Mouse (Mus musculus): ENCODE data around the gene Pbx1. TPM values are rescaled to one million over a fixed set of nuclear protein-coding genes. Genes with fewer than 3 reads are reported as not detected.

Gene Pbx1
- polyA plus RNA-seq, 1 experiment from 2014 or later: 43.7 TPM

- no peak overlapping the region for H3K27ac ChIP-seq (replicated peaks; ENCODE audit: low read depth, low read length)
- peaks cover 31% of the 10 kb centered on the region for H3K4me1 ChIP-seq (ENCODE audit: control insufficient read depth, insufficient read depth, low read length)
- WGBS: 73% methylated on average over 7 of the region's 7 CpGs
- no peak overlapping the region for H3K9ac ChIP-seq (ENCODE audit: low read length)
- ATAC-seq (ENCODE audit: insufficient number of reproducible peaks, low FRiP score, low TSS enrichment, low read depth) (no peak), DNase-seq (ENCODE audit: low spot score) (no peak)
- H3K27me3 ChIP-seq (ENCODE audit: control insufficient read depth, insufficient read depth, low read length): no peaks in the 10 kb centered on the region
- H3K4me2 ChIP-seq (ENCODE audit: low read depth, severe bottlenecking): no peak overlapping the region
- H3K4me3 ChIP-seq (ENCODE audit: low read depth, low read length): no peak overlapping the region
- H3K9me3 ChIP-seq (ENCODE audit: control insufficient read depth, low read length): no peaks in the 10 kb centered on the region
- H3K36me3 ChIP-seq (ENCODE audit: control insufficient read depth, insufficient read depth, low read length): no peaks in the 10 kb centered on the region
These were observed 189.0 kb downstream of the Pbx1 start for GRCm38 (mm10) chr1:168243068-168243467.

- Histone ChIP-seq H3K9me3 (ENCODE audit: control insufficient read depth, low read length) (no peaks in the 10 kb centered on the region), H3K27me3 (ENCODE audit: control insufficient read depth, insufficient read depth, low read length) (no peaks in the 10 kb centered on the region), H3K27ac (replicated peaks; ENCODE audit: low read depth, low read length) (no peak overlapping the region), H3K4me1 (ENCODE audit: control insufficient read depth, insufficient read depth, low read length) (peaks cover 20% of the 10 kb centered on the region), H3K4me3 (ENCODE audit: low read depth, low read length) (no peak overlapping the region), H3K36me3 (ENCODE audit: control insufficient read depth, insufficient read depth, low read length) (no peaks in the 10 kb centered on the region), H3K9ac (ENCODE audit: low read length) (no peak overlapping the region), H3K4me2 (ENCODE audit: low read depth, severe bottlenecking) (no peak overlapping the region)
- 33% methylated on average over 7 of the region's 7 CpGs for WGBS
- ATAC-seq (ENCODE audit: insufficient number of reproducible peaks, low FRiP score, low TSS enrichment, low read depth) (no peak), DNase-seq (ENCODE audit: low spot score) (no peak)
These were observed 190.8 kb downstream of the Pbx1 start for GRCm38 (mm10) chr1:168241316-168241715.

GRCm38 (mm10) chr1:168240846-168241245 lies 191.2 kb downstream of the Pbx1 start:
- H3K27me3 ChIP-seq (ENCODE audit: control insufficient read depth, insufficient read depth, low read length): no peaks in the 10 kb centered on the region
- no peaks in the 10 kb centered on the region for H3K9me3 ChIP-seq (ENCODE audit: control insufficient read depth, low read length)
- ATAC-seq (ENCODE audit: insufficient number of reproducible peaks, low FRiP score, low TSS enrichment, low read depth) (no peak), DNase-seq (ENCODE audit: low spot score) (no peak)
- H3K4me2 ChIP-seq (ENCODE audit: low read depth, severe bottlenecking): no peak overlapping the region
- no peak overlapping the region for H3K4me3 ChIP-seq (ENCODE audit: low read depth, low read length)
- H3K36me3 ChIP-seq (ENCODE audit: control insufficient read depth, insufficient read depth, low read length): no peaks in the 10 kb centered on the region
- no peak overlapping the region for H3K9ac ChIP-seq (ENCODE audit: low read length)
- WGBS: 52% methylated on average over 7 of the region's 7 CpGs
- no peak overlapping the region for H3K27ac ChIP-seq (replicated peaks; ENCODE audit: low read depth, low read length)
- H3K4me1 ChIP-seq (ENCODE audit: control insufficient read depth, insufficient read depth, low read length): peaks cover 20% of the 10 kb centered on the region

GRCm38 (mm10) chr1:168240386-168240785 lies 191.7 kb downstream of the Pbx1 start:
- H3K9me3 ChIP-seq (ENCODE audit: control insufficient read depth, low read length): no peaks in the 10 kb centered on the region
- H3K4me3 ChIP-seq (ENCODE audit: low read depth, low read length): no peak overlapping the region
- ATAC-seq (ENCODE audit: insufficient number of reproducible peaks, low FRiP score, low TSS enrichment, low read depth): no peak
- peaks cover 15% of the 10 kb centered on the region for H3K4me1 ChIP-seq (ENCODE audit: control insufficient read depth, insufficient read depth, low read length)
- no peak for DNase-seq (ENCODE audit: low spot score)
- H3K9ac ChIP-seq (ENCODE audit: low read length): no peak overlapping the region
- 90% methylated on average over 5 of the region's 5 CpGs for WGBS
- H3K36me3 ChIP-seq (ENCODE audit: control insufficient read depth, insufficient read depth, low read length): no peaks in the 10 kb centered on the region
- no peak overlapping the region for H3K27ac ChIP-seq (replicated peaks; ENCODE audit: low read depth, low read length)
- no peaks in the 10 kb centered on the region for H3K27me3 ChIP-seq (ENCODE audit: control insufficient read depth, insufficient read depth, low read length)
- H3K4me2 ChIP-seq (ENCODE audit: low read depth, severe bottlenecking): no peak overlapping the region

- Histone ChIP-seq H3K27ac (replicated peaks; ENCODE audit: low read depth, low read length) (no peak overlapping the region), H3K4me2 (ENCODE audit: low read depth, severe bottlenecking) (no peak overlapping the region), H3K9ac (ENCODE audit: low read length) (no peak overlapping the region), H3K4me1 (ENCODE audit: control insufficient read depth, insufficient read depth, low read length) (peaks cover 2% of the 10 kb centered on the region; the same call in 1 of the 2 replicates), H3K9me3 (ENCODE audit: control insufficient read depth, low read length) (no peaks in the 10 kb centered on the region), H3K36me3 (ENCODE audit: control insufficient read depth, insufficient read depth, low read length) (no peaks in the 10 kb centered on the region), H3K27me3 (ENCODE audit: control insufficient read depth, insufficient read depth, low read length) (no peaks in the 10 kb centered on the region), H3K4me3 (ENCODE audit: low read depth, low read length) (no peak overlapping the region)
- 89% methylated on average over 5 of the region's 5 CpGs for WGBS
- DNase-seq (ENCODE audit: low spot score): no peak
- no peak for ATAC-seq (ENCODE audit: insufficient number of reproducible peaks, low FRiP score, low TSS enrichment, low read depth)
These were observed 196.0 kb downstream of the Pbx1 start for GRCm38 (mm10) chr1:168236101-168236500.

- Histone ChIP-seq H3K27ac (replicated peaks; ENCODE audit: low read depth, low read length) (no peak overlapping the region), H3K4me2 (ENCODE audit: low read depth, severe bottlenecking) (no peak overlapping the region), H3K9me3 (ENCODE audit: control insufficient read depth, low read length) (no peaks in the 10 kb centered on the region), H3K27me3 (ENCODE audit: control insufficient read depth, insufficient read depth, low read length) (no peaks in the 10 kb centered on the region), H3K9ac (ENCODE audit: low read length) (no peak overlapping the region), H3K4me3 (ENCODE audit: low read depth, low read length) (no peak overlapping the region), H3K36me3 (ENCODE audit: control insufficient read depth, insufficient read depth, low read length) (no peaks in the 10 kb centered on the region), H3K4me1 (ENCODE audit: control insufficient read depth, insufficient read depth, low read length) (peaks cover 10% of the 10 kb centered on the region)
- no peak for ATAC-seq (ENCODE audit: insufficient number of reproducible peaks, low FRiP score, low TSS enrichment, low read depth)
- 90% methylated on average over 11 of the region's 11 CpGs for WGBS
- no peak for DNase-seq (ENCODE audit: low spot score)
These were observed 197.7 kb downstream of the Pbx1 start for GRCm38 (mm10) chr1:168234355-168234754.

- WGBS: 92% methylated on average over 1 of the region's 1 CpGs
- H3K9ac ChIP-seq (ENCODE audit: low read length): no peak overlapping the region
These were observed 198.9 kb downstream of the Pbx1 start for GRCm38 (mm10) chr1:168233182-168233581.

GRCm38 (mm10) chr1:168231548-168232429 lies 200.3 kb downstream of the Pbx1 start:
- no peak overlapping the region for H3K4me2 ChIP-seq (ENCODE audit: low read depth, severe bottlenecking)
- WGBS: 93% methylated on average over 11 of the region's 11 CpGs
- no peak overlapping the region for H3K9ac ChIP-seq (ENCODE audit: low read length)
- ATAC-seq (ENCODE audit: insufficient number of reproducible peaks, low FRiP score, low TSS enrichment, low read depth) (no peak), DNase-seq (ENCODE audit: low spot score) (no peak)
- no peak overlapping the region for H3K27ac ChIP-seq (replicated peaks; ENCODE audit: low read depth, low read length)
- H3K36me3 ChIP-seq (ENCODE audit: control insufficient read depth, insufficient read depth, low read length): no peaks in the 10 kb centered on the region
- no peaks in the 10 kb centered on the region for H3K9me3 ChIP-seq (ENCODE audit: control insufficient read depth, low read length)
- H3K4me1 ChIP-seq (ENCODE audit: control insufficient read depth, insufficient read depth, low read length): peaks cover 18% of the 10 kb centered on the region
- H3K27me3 ChIP-seq (ENCODE audit: control insufficient read depth, insufficient read depth, low read length): no peaks in the 10 kb centered on the region
- no peak overlapping the region for H3K4me3 ChIP-seq (ENCODE audit: low read depth, low read length)

More at GRCm38 (mm10) chr1:168233182-168233581, 198.9 kb downstream of the Pbx1 start:
- H3K27ac ChIP-seq (replicated peaks; ENCODE audit: low read depth, low read length): no peak overlapping the region
- H3K4me2 ChIP-seq (ENCODE audit: low read depth, severe bottlenecking): no peak overlapping the region
- H3K27me3 ChIP-seq (ENCODE audit: control insufficient read depth, insufficient read depth, low read length): no peaks in the 10 kb centered on the region
- no peak overlapping the region for H3K4me3 ChIP-seq (ENCODE audit: low read depth, low read length)
- H3K4me1 ChIP-seq (ENCODE audit: control insufficient read depth, insufficient read depth, low read length): peaks cover 18% of the 10 kb centered on the region
- H3K9me3 ChIP-seq (ENCODE audit: control insufficient read depth, low read length): no peaks in the 10 kb centered on the region
- no peak for ATAC-seq (ENCODE audit: insufficient number of reproducible peaks, low FRiP score, low TSS enrichment, low read depth)
- no peak for DNase-seq (ENCODE audit: low spot score)
- no peaks in the 10 kb centered on the region for H3K36me3 ChIP-seq (ENCODE audit: control insufficient read depth, insufficient read depth, low read length)
